Mouse (Mus musculus): ENCODE measurements around the gene Olfr157. TPM values are rescaled to one million over a fixed set of nuclear protein-coding genes. Genes with fewer than 3 reads are reported as not detected.

Gene Olfr157
- polyA plus RNA-seq, 1 experiment from 2014 or later: not detected

Other genes with a start within 250 kb of the Olfr157 start
- gene Npr2, start 208.3 kb downstream of the Olfr157 start, polyA plus RNA-seq (2016; fragmentation: Nextera tagmentation; extraction: Ambion mirVana): 11.7 and 14.3 TPM in 2 replicates
- 3.0 and 4.3 TPM in 2 replicates for gene Spag8, start 186.6 kb downstream of the Olfr157 start, polyA plus RNA-seq (2016; fragmentation: Nextera tagmentation; extraction: Ambion mirVana)
- gene Hint2, start 183.7 kb downstream of the Olfr157 start, polyA plus RNA-seq (2016; fragmentation: Nextera tagmentation; extraction: Ambion mirVana): 75.5 and 79.3 TPM in 2 replicates
- gene Tmem8b, start 171.2 kb downstream of the Olfr157 start, polyA plus RNA-seq (2016; fragmentation: Nextera tagmentation; extraction: Ambion mirVana): 4.6 and 7.2 TPM in 2 replicates
- 1.6 and 2.1 TPM in 2 replicates for gene Fam221b, start 171.1 kb downstream of the Olfr157 start, polyA plus RNA-seq (2016; fragmentation: Nextera tagmentation; extraction: Ambion mirVana)
- not detected in 2 replicates for gene Olfr70, start 139.4 kb downstream of the Olfr157 start, polyA plus RNA-seq (2016; fragmentation: Nextera tagmentation; extraction: Ambion mirVana)
- not detected in 2 replicates for gene Olfr71, start 129.9 kb downstream of the Olfr157 start, polyA plus RNA-seq (2016; fragmentation: Nextera tagmentation; extraction: Ambion mirVana)
- gene Hrct1, start 113.0 kb downstream of the Olfr157 start, polyA plus RNA-seq (2016; fragmentation: Nextera tagmentation; extraction: Ambion mirVana): 0.21 TPM in 1 of 2 replicates, not detected in the other
- 0.02 TPM in 1 of 2 replicates, not detected in the other for gene Spaar, start 110.2 kb downstream of the Olfr157 start, polyA plus RNA-seq (2016; fragmentation: Nextera tagmentation; extraction: Ambion mirVana)
- gene Olfr159, start 69.2 kb downstream of the Olfr157 start, polyA plus RNA-seq (2016; fragmentation: Nextera tagmentation; extraction: Ambion mirVana): not detected in 2 replicates
- gene Olfr156, start 16.3 kb downstream of the Olfr157 start, polyA plus RNA-seq (2016; fragmentation: Nextera tagmentation; extraction: Ambion mirVana): not detected in 2 replicates
- not detected in 2 replicates for gene Olfr155, start 11.4 kb upstream of the Olfr157 start, polyA plus RNA-seq (2016; fragmentation: Nextera tagmentation; extraction: Ambion mirVana)
- 8.7 and 10.0 TPM in 2 replicates for gene Reck, start 35.3 kb upstream of the Olfr157 start, polyA plus RNA-seq (2016; fragmentation: Nextera tagmentation; extraction: Ambion mirVana)
- 69.2 and 82.3 TPM in 2 replicates for gene Glipr2, start 117.2 kb upstream of the Olfr157 start, polyA plus RNA-seq (2016; fragmentation: Nextera tagmentation; extraction: Ambion mirVana)
- gene Ccin, start 143.3 kb upstream of the Olfr157 start, polyA plus RNA-seq (2016; fragmentation: Nextera tagmentation; extraction: Ambion mirVana): not detected in 2 replicates
- 187 and 190 TPM in 2 replicates for gene Clta, start 164.3 kb upstream of the Olfr157 start, polyA plus RNA-seq (2016; fragmentation: Nextera tagmentation; extraction: Ambion mirVana)
- 14.5 and 17.6 TPM in 2 replicates for gene Gne, start 244.0 kb upstream of the Olfr157 start, polyA plus RNA-seq (2016; fragmentation: Nextera tagmentation; extraction: Ambion mirVana)

Measured in midbrain, embryonic 10.5 days (tissue).